Mouse (Mus musculus) frontal cortex, adult 2 months (tissue): ENCODE measurements at regions not wholly inside any gene's neighbourhood (a gene's known extent, or its start where the extent isn't known, plus 50 kb on each side); places are given as distances from the start of the nearest gene placed in this dataset.

ENCODE experiments used
- DNase-seq, 2 experiments: peaks; one replicate each; pipeline ENCODE4 v3.0.0; 2022; ENCODE audit warnings: low spot score in 1 of 2; ENCODE audit errors: extremely low spot score in 1 of 2

- DNase-seq: peak; percentile 11 to 30
Measured at GRCm38 (mm10) chr2:99831251-99831650, 1164.2 kb upstream of the Gm10800 start.

GRCm38 (mm10) chr2:99821691-99822090 is 1154.6 kb upstream of the Gm10800 start:
- no peak for DNase-seq
